Mouse (Mus musculus): Measurements from ENCODE around the gene Hhex. TPM values are rescaled to one million over a fixed set of nuclear protein-coding genes. Genes with fewer than 3 reads are reported as not detected.

The Hhex gene
- polyA plus RNA-seq, 1 experiment from 2014 or later, result 6.6 TPM

GRCm38 (mm10) chr19:37466403-37466802 lies 31.8 kb downstream of the Hhex start:
- DNase-seq (ENCODE audit: low spot score), result no peak
- WGBS, result 84% methylated on average over 3 of the region's 3 CpGs
- no peaks in the 10 kb centered on the region for H3K4me1 ChIP-seq (replicated peaks)
- no peaks in the 10 kb centered on the region for H3K36me3 ChIP-seq
- no peak overlapping the region for H3K4me3 ChIP-seq
- no peaks in the 10 kb centered on the region for H3K9me3 ChIP-seq
- no peaks in the 10 kb centered on the region for H3K27me3 ChIP-seq (ENCODE audit: insufficient read depth, poor library complexity, severe bottlenecking)
- H3K27ac ChIP-seq, result no peak overlapping the region

GRCm38 (mm10) chr19:37466978-37467377 lies 32.4 kb downstream of the Hhex start:
- Histone ChIP-seq H3K36me3 (no peaks in the 10 kb centered on the region), H3K4me1 (replicated peaks) (no peaks in the 10 kb centered on the region), H3K4me3 (no peak overlapping the region), H3K27me3 (ENCODE audit: insufficient read depth, poor library complexity, severe bottlenecking) (no peaks in the 10 kb centered on the region), H3K27ac (no peak overlapping the region), H3K9me3 (no peaks in the 10 kb centered on the region)
- DNase-seq (ENCODE audit: low spot score), result no peak
- WGBS, result 88% methylated on average over 5 of the region's 5 CpGs

GRCm38 (mm10) chr19:37468841-37469566 lies 34.4 kb downstream of the Hhex start:
- Histone ChIP-seq H3K4me1 (replicated peaks) (0 out of 2 replicates have a peak, but pooled peaks cover 4% of the 10 kb centered on the region), H3K27me3 (ENCODE audit: insufficient read depth, poor library complexity, severe bottlenecking) (no peaks in the 10 kb centered on the region), H3K36me3 (no peaks in the 10 kb centered on the region), H3K9me3 (no peaks in the 10 kb centered on the region), H3K4me3 (no peak overlapping the region), H3K27ac (no peak overlapping the region)
- DNase-seq (ENCODE audit: low spot score), result no peak
- 70% methylated on average over 6 of the region's 6 CpGs for WGBS

GRCm38 (mm10) chr19:37471680-37472079 lies 37.1 kb downstream of the Hhex start:
- no peaks in the 10 kb centered on the region for H3K27me3 ChIP-seq (ENCODE audit: insufficient read depth, poor library complexity, severe bottlenecking)
- H3K4me3 ChIP-seq, result no peak overlapping the region
- no peaks in the 10 kb centered on the region for H3K9me3 ChIP-seq
- H3K27ac ChIP-seq, result no peak overlapping the region
- 86% methylated on average over 4 of the region's 4 CpGs for WGBS
- DNase-seq (ENCODE audit: low spot score), result no peak
- 0 out of 2 replicates have a peak, but pooled peaks cover 4% of the 10 kb centered on the region for H3K4me1 ChIP-seq (replicated peaks)
- H3K36me3 ChIP-seq, result no peaks in the 10 kb centered on the region

GRCm38 (mm10) chr19:37472589-37472988 lies 38.0 kb downstream of the Hhex start:
- WGBS, result 78% methylated on average over 3 of the region's 3 CpGs

GRCm38 (mm10) chr19:37481704-37482103 lies 47.1 kb downstream of the Hhex start:
- Histone ChIP-seq H3K27me3 (ENCODE audit: insufficient read depth, poor library complexity, severe bottlenecking) (no peaks in the 10 kb centered on the region), H3K9me3 (peaks cover 2% of the 10 kb centered on the region; the same call in 1 of the 2 replicates), H3K27ac (no peak overlapping the region), H3K36me3 (no peaks in the 10 kb centered on the region), H3K4me3 (no peak overlapping the region), H3K4me1 (replicated peaks) (no peaks in the 10 kb centered on the region)
- WGBS, result 79% methylated on average over 8 of the region's 8 CpGs
- DNase-seq (ENCODE audit: low spot score), result no peak

More at GRCm38 (mm10) chr19:37472589-37472988, 38.0 kb downstream of the Hhex start:
- DNase-seq (ENCODE audit: low spot score), result no peak
- Histone ChIP-seq H3K4me3 (no peak overlapping the region), H3K4me1 (replicated peaks) (0 out of 2 replicates have a peak, but pooled peaks cover 4% of the 10 kb centered on the region), H3K27me3 (ENCODE audit: insufficient read depth, poor library complexity, severe bottlenecking) (no peaks in the 10 kb centered on the region), H3K9me3 (no peaks in the 10 kb centered on the region), H3K36me3 (no peaks in the 10 kb centered on the region), H3K27ac (no peak overlapping the region)

GRCm38 (mm10) chr19:37482556-37483187 lies 48.1 kb downstream of the Hhex start:
- no peak overlapping the region for H3K27ac ChIP-seq
- DNase-seq (ENCODE audit: low spot score), result no peak
- 88% methylated on average over 14 of the region's 14 CpGs for WGBS
- H3K9me3 ChIP-seq, result peaks cover 2% of the 10 kb centered on the region; the same call in 1 of the 2 replicates
- H3K4me3 ChIP-seq, result no peak overlapping the region
- H3K27me3 ChIP-seq (ENCODE audit: insufficient read depth, poor library complexity, severe bottlenecking), result no peaks in the 10 kb centered on the region
- H3K36me3 ChIP-seq, result no peaks in the 10 kb centered on the region
- no peaks in the 10 kb centered on the region for H3K4me1 ChIP-seq (replicated peaks)

- WGBS, result 87% methylated on average over 6 of the region's 6 CpGs
Measured at GRCm38 (mm10) chr19:37484787-37485186, 50.2 kb downstream of the Hhex start.

GRCm38 (mm10) chr19:37486801-37487200 lies 52.2 kb downstream of the Hhex start:
- Histone ChIP-seq H3K27me3 (ENCODE audit: insufficient read depth, poor library complexity, severe bottlenecking) (no peaks in the 10 kb centered on the region), H3K27ac (no peak overlapping the region), H3K36me3 (no peaks in the 10 kb centered on the region), H3K9me3 (peaks cover 2% of the 10 kb centered on the region; the same call in 1 of the 2 replicates), H3K4me3 (no peak overlapping the region), H3K4me1 (replicated peaks) (no peaks in the 10 kb centered on the region)
- 82% methylated on average over 6 of the region's 6 CpGs for WGBS
- DNase-seq (ENCODE audit: low spot score), result no peak

More at GRCm38 (mm10) chr19:37484787-37485186, 50.2 kb downstream of the Hhex start:
- Histone ChIP-seq H3K36me3 (no peaks in the 10 kb centered on the region), H3K9me3 (peaks cover 2% of the 10 kb centered on the region; the same call in 1 of the 2 replicates), H3K4me1 (replicated peaks) (no peaks in the 10 kb centered on the region), H3K4me3 (no peak overlapping the region), H3K27ac (no peak overlapping the region), H3K27me3 (ENCODE audit: insufficient read depth, poor library complexity, severe bottlenecking) (no peaks in the 10 kb centered on the region)
- DNase-seq (ENCODE audit: low spot score), result no peak

- H3K4me1 ChIP-seq (replicated peaks), result no peaks in the 10 kb centered on the region
- WGBS, result 88% methylated on average over 5 of the region's 5 CpGs
Measured at GRCm38 (mm10) chr19:37487811-37488475, 53.3 kb downstream of the Hhex start.

GRCm38 (mm10) chr19:37488608-37489262 lies 54.1 kb downstream of the Hhex start:
- H3K36me3 ChIP-seq, result no peaks in the 10 kb centered on the region
- no peak for DNase-seq (ENCODE audit: low spot score)
- 69% methylated on average over 7 of the region's 7 CpGs for WGBS

More at GRCm38 (mm10) chr19:37487811-37488475, 53.3 kb downstream of the Hhex start:
- Histone ChIP-seq H3K4me3 (no peak overlapping the region), H3K27ac (no peak overlapping the region), H3K9me3 (peaks cover 2% of the 10 kb centered on the region; the same call in 1 of the 2 replicates), H3K36me3 (no peaks in the 10 kb centered on the region), H3K27me3 (ENCODE audit: insufficient read depth, poor library complexity, severe bottlenecking) (no peaks in the 10 kb centered on the region)
- DNase-seq (ENCODE audit: low spot score), result no peak

More at GRCm38 (mm10) chr19:37488608-37489262, 54.1 kb downstream of the Hhex start:
- no peaks in the 10 kb centered on the region for H3K27me3 ChIP-seq (ENCODE audit: insufficient read depth, poor library complexity, severe bottlenecking)
- no peak overlapping the region for H3K27ac ChIP-seq
- H3K9me3 ChIP-seq, result peaks cover 2% of the 10 kb centered on the region; the same call in 1 of the 2 replicates
- no peak overlapping the region for H3K4me3 ChIP-seq
- H3K4me1 ChIP-seq (replicated peaks), result no peaks in the 10 kb centered on the region

All from hindbrain, embryonic 10.5 days (tissue).